Mouse (Mus musculus): Measurements from ENCODE around the gene Nosip.
"Not testable (repeated sequence)": the region's sequence is repeated elsewhere in the genome, so short reads cannot be mapped to it uniquely, and the experiment has no call there.

- not testable (repeated sequence) for TF ChIP-seq CTCF (IDR thresholded peaks at IDR 0.05; ENCODE audit: control insufficient read depth, insufficient read depth, insufficient replicate concordance, low read depth, low read length); POLR2A (IDR thresholded peaks at IDR 0.05; ENCODE audit: control insufficient read depth, low read depth, low read length)
Measured at GRCm38 (mm10) chr7:45110089-45110488, 47.9 kb downstream of the Nosip start.
